Mouse (Mus musculus) embryo, embryonic 9.5 days (tissue): ENCODE measurements around the gene Dus3l.
A peak's percentile ranks its signal among the peaks of the same experiment; 100 is the strongest.

Source experiments
- DNase-seq: peaks from one replicate; pipeline ENCODE4 v3.0.0-alpha.2; 2017; ENCODE audit errors: extremely low spot score

The Dus3l gene

DNA sequence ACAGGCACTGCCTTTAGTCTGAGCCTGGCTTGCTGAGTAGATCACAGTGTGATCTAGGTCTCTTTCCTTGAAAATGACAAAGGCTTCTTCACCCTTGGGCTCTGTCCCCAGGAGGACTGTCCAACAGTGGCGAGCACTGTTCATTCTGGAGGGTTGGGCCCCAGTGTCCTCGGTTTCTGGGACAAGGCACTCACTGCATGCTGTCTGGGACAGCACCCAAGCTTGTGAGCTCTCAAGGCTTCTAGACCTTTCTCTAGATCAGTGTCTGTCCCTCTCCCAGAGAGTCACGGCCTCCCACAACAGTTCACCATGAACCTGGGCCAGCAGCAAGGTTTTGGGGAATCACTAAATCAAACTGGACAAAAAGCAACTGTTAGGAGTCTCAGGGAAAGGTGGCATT is 28.0 kb downstream of the Dus3l start:
- DNase-seq: no peak

DNA sequence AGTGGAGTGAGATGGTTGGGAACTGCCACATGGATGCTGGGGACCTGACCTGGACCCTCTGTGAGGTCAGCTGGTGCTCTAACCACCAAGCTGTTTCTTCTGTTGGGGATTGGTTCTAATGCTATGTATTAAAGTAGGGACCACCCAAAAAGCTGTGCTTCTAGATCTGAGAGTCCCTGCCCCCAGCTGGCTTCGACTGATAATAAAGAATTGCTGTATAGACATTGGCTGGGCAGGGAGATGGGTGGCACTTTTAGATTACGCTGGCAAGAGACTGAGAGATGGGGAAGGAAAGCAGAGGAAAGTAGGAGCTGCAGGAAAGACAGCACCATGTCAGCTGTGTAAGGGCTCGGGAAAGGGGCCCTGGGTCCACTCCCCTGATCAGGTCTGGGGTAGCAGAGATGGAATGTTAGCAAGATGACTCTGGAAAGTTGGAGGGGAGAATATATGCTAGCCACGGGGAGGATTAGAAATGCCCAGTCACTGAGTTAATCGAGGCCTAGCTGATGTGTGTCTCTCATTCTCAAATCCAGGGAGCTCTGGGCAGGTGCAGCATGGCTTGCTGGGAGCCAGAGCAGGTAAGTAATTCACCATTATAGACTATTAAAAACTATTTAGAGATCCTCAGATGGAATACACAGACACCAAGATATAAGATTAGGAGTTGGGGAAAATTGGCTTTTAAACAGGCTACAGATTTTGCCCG is 29.2 kb downstream of the Dus3l start:
- DNase-seq: no peak

DNA sequence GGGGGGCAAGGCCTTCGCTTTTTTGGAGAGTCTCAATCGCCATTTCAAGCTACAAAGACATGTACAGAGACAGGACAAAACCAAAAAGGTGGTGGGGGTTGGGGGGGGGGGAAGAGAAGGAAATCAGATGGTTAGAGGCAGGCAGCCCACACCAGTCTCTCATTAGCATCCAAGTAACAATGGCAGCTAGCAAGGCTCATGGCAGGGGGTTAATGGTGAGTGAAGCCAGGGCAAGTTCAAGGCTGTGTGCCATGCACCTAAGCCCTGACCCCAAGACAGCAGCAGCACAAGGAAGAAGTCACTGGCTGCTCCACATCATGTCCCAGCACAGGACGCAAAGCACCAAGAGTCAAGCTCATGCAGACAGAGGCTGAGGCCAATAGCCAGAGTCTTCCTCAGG is 34.7 kb downstream of the Dus3l start:
- DNase-seq: no peak

DNA sequence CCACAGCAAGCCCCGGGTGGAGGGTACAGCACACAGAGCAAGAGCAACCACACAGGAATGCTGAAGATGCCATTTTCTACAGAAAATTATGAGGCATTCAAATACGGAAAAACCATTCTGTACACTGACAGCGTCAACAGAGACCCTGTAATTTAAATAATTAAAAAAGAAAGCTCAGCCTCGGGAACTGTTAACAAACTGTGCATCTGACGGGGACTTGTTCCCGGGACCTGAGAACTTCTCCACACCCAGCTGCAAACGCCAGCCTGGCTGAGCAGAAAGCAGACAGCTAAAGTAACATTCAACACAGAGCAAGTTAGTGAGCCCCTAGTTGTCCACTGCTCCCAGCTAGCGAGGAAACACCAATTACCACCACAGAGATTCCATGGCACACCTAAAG is 37.5 kb downstream of the Dus3l start:
- DNase-seq: no peak

DNA sequence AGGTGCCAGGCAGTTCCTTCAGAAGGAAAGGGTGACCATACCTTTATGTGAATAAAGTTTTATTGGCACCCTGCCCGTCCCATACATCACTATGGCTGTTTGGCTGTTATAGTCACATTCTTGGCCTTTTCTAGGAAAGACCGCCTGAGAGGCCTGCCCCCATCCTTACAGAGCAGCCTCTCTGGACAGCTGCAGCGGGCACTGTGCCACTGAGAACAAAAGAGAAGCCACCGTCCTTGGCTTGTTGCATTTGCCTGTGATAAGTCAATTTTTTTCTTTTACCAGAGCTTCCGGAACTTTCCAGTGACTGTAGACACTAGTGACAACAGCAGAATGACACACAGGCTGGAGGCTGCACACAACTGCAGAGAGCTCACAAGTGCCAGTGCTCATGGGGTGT is 40.4 kb downstream of the Dus3l start:
- no peak for DNase-seq

DNA sequence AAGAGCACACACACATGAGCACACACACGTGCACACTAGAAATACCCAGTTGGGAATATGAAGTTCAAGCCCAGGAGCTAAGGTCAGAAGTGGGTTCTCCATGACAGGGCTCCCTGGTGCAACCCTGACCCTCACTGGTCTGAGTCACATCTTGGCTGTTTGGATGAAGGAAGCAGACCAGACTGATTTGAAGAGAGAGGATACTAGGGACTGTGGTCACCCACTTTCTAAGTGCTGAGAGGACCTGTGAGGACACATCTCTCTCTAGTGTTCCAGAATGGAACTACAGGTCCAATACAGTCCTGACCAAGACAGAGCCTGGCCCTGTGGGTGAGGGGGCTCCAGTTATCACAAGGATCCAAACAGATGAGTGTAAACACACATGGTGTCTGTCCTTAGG is 41.2 kb downstream of the Dus3l start:
- DNase-seq: no peak

DNA sequence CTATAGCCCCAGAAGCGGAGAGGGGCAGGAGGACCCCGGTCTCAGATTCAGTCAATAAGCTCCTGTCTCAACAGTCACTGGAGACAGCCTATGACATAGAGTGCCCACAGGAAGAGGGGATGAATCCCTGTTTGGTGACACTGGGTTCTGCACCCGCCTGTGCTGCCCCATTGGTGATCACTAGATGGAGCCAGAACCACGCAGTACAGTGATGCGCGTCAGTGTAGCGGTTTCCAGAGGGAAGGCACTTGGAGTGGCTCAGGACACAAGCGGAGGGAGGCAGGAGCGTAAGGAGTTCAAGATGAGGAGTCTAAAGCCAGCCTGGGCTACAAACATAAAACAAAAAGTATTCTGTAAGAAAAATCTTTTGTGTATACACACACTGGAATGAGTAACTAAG is 44.0 kb downstream of the Dus3l start:
- peak; percentile 79 for DNase-seq

DNA sequence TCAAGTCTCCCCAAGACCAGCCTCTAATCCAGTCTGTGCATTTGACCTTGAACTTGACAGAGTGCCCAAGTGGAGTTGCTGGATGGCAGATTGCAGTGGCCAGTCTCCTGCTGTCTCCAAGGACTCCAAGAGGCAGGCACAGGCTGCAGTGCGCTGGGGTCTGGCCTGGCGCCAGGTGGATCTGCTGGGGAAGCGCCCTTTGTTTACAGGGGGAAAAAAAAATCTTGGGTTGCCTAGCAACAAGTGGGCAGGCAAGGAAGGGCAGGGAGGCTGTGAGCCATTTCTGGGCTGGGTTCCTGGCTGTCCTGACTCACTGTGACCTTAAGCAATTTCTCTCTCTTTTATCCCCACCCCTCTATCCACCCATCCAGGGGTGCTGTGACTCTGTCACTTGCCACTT is 45.7 kb downstream of the Dus3l start:
- peak; percentile 49 for DNase-seq

DNA sequence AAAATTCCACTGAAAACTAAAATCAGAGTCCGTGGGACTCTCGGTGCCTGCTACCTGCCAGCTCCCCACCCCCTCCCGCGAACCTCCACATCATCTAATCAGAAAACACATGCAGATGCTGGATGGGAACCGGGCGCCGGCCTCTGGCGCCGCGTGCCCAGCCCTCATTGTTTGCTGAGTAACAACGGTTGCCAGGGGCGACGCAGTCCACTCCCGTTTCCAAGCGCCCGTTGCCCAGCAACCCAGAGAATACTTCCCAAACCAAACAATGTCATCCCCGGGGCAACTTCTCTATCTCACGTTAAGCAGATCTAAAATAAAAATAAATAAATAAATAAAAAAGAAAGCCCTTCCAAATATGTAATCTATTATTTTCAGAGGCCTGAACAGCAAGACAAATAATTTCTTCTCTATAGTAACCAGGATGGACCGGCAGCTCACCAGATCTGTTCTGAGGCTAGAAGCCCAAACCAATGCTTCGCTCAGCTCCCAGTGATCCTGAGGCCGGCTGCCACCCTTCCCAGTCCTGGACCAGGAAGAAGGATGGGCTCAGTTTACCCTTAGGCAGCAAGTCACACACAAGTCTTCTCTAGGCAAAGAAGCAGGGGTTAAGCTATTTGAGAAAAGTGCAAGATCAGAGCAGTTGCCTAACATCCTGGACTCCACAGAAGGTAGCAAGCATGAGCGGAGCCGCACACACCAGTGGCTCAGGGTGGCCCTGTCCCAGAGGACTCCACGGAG is 49.9 kb downstream of the Dus3l start:
- peak; percentile 86 for DNase-seq

DNA sequence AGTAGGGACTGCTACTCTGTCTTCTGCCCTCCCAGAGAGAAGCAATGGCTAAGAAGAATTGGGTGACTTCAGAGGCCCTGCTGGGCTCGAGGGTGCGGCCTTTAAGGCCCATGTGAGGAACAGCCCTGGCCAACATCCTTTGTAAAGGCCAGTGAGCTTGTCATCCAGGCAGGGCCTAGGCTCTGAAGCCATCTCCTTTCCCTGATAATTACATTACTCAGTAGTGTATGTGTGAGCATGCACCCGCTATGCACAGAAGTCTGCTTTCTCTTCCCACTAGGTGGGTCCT is 50.4 kb downstream of the Dus3l start:
- no peak for DNase-seq

DNA sequence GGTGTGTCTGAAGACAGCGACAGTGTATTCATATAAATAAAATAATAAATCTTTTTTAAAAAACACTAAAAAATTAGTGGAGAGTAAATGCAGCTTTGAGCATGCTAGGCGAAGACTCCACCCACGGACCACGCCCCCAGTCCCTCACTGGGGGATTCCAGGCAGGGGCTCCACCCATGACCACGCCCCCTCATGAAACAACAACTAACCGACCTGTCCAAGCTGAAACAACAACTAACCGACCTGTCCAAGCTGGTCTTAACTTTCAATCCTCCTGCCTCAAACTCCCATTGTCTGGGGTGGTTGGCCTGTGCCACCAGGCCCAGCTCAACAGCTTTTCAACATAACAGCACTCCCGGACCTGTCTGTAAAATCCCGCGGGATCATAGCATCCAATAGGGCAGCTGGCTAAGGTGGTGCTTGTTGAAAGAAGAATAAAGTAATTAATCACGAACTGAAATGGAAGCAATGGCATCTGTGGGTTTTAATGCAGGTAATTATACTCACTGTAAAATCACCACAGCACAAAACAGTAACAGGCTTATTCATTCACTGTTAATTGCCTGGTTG is 53.6 kb downstream of the Dus3l start:
- no peak for DNase-seq

DNA sequence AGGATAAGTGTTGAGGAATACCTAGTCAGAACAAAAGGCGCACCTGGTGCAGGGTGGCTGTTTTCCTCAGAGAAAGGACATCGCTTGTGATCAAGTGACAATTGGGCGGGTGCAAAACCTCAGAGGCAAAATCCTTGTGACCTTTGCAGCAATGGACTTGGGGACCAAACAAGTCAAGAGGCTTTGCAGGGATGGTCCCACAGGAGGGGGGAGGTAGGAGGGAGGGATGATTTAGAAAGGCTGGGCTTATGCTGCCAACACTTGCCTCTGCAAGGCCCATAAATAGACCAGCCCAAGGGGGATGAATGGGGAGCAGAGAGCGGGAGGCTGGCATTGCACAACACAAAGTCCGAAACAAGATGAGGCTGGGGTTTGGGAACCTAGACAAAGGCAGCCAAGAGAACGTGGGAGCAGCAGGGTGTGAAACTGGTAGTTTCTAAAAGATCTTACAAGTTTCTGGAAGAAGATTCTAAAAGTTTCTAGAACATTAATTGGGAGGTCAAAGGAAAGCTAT is 54.5 kb downstream of the Dus3l start:
- DNase-seq: no peak
